Mouse (Mus musculus): Measurements from ENCODE around the gene Col24a1.

DNA sequence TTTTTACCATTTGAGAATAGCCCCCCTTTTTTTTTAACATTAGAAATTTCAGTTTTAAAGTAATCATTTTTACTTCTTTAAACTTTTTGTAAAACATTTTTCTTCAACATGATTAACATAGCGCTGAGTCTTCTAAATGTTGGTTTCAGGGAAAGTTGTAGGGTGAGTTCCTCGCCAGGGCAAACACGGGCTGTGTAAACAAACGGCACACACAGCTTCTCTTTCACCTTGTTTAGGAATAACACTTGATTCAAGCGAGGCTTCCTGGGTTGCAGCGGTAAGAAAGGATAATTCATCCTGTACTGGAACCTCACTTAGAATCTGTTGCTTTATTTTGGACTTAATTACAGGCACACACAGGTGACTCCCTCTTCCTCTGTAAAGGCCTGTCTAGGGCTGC lies 309.1 kb downstream of the Col24a1 start:
- TF ChIP-seq CTCF (IDR thresholded peaks at IDR 0.05; ENCODE audit: borderline replicate concordance, insufficient read depth, low read length) (no peak), POLR2A (IDR thresholded peaks at IDR 0.05; ENCODE audit: low read depth, low read length) (no peak)
